Mouse (Mus musculus): ENCODE results near the gene Tnfrsf17.
A peak's percentile ranks its signal among the peaks of the same experiment; 100 is the strongest.

DNA sequence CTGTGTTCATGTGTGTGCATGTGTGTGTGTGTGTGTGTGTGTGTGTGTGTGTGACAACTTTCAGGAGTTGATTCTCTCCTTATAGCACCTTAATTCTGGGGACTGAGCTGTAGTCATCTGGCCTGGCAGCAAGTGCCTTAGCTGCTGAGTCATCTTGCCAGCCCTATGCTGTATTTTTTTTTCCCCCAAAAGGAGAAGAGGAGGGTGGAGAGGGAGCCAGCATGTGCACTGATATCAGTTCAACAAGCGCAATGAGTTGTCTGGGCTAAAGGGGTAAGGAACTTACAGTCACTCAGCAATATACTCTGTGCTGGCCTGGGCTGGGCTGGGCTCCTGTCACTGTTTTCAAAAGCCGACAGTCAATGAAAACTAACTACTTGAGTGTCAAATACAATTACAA, 43.0 kb upstream of the Tnfrsf17 start:
- no peak for TF ChIP-seq USF1 (IDR thresholded peaks at IDR 0.05; ENCODE audit: low read depth, low read length)
- no peak for TF ChIP-seq USF2 (IDR thresholded peaks at IDR 0.05; ENCODE audit: borderline replicate concordance in 1 of 2, insufficient read depth in 1 of 2, low read depth in 1 of 2, low read length in 2 of 2)
- TF ChIP-seq CTCF (IDR thresholded peaks at IDR 0.05 in 2 of 3, conservative IDR thresholded peaks at IDR 0.05 in 1 of 3; ENCODE audit: control insufficient read depth in 1 of 3, insufficient read depth in 1 of 3, low read depth in 2 of 3, low read length in 3 of 3, poor library complexity in 1 of 3, severe bottlenecking in 1 of 3) = no peak
- no peak for TF ChIP-seq CHD2 (IDR thresholded peaks at IDR 0.05; ENCODE audit: low read length)
- peak; percentile 46 to 62; a peak in 3 of 4 replicates for TF ChIP-seq EP300 (IDR thresholded peaks at IDR 0.05; ENCODE audit: low read depth in 1 of 2, low read length in 2 of 2)
- no peak for TF ChIP-seq UBTF (IDR thresholded peaks at IDR 0.05; ENCODE audit: borderline replicate concordance, insufficient read depth, low read depth, low read length)
- TF ChIP-seq GATA1 (IDR thresholded peaks at IDR 0.05; ENCODE audit: low read depth, low read length) = peak; percentile 65; the same call in 1 of the 2 replicates
- TF ChIP-seq POLR2A (IDR thresholded peaks at IDR 0.05; ENCODE audit: control insufficient read depth in 1 of 2, insufficient read depth in 1 of 2, low read depth in 1 of 2, low read length in 2 of 2, poor library complexity in 1 of 2) = 0 out of 4 replicates have a peak, but pooled peaks of 1 of the 2 experiments have one; percentile 38
- peak; percentile 91 for TF ChIP-seq MYC (IDR thresholded peaks at IDR 0.05; ENCODE audit: low read depth, low read length)
- no peak for TF ChIP-seq ELF1 (IDR thresholded peaks at IDR 0.05; ENCODE audit: low read depth, low read length)
- no peak for TF ChIP-seq CHD1 (IDR thresholded peaks at IDR 0.05; ENCODE audit: low read depth, low read length)
- no peak for TF ChIP-seq E2F4 (IDR thresholded peaks at IDR 0.05; ENCODE audit: borderline replicate concordance, low read depth, low read length)

All from MEL (cell line).